In the genomic region with DNA sequence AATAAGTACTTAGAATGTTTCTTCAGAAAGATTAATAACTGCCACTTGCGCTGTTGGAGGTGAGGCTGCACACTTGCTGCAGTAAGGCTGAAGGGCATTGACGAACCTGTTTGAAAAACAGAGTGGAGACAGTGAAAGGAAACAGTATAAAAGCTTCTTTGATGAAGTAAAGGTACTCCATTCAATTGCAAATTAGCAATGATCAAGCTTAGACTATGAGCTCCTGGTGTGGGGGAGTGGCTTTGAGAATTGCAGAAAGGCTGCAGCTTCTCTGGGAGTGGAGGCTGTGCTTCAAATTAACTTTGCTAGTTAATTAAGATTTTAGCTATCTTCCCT, we compare ENCODE assay signal across 27 mouse cellular contexts.
DNase-seq lines count a peak whose midpoint lies in the region; ATAC-seq and TF ChIP-seq lines count a peak whose summit lies in the region.
"Had no signal": no experiment of that assay in that cellular context is flagged by ENCODE, and none has a peak within 500 bp of the region (broad histone marks: within the 10 kb centered on the region; RNA-seq: fewer than 3 reads in every experiment).

No protein-coding gene starts in this region.

- H3K9me3 ChIP-seq in hindbrain, embryonic 12.5 days (replicated peaks), result no peaks in the 10 kb centered on the region
- no peaks in the 10 kb centered on the region for H3K9me3 ChIP-seq in hindbrain, embryonic 13.5 days
- H3K9me3 ChIP-seq: heart, embryonic 12.5 days; intestine, embryonic 15.5 days; midbrain, embryonic 12.5 days had no signal

- no peak for TF ChIP-seq POLR2A in brain, embryonic 14.5 days (IDR thresholded peaks at IDR 0.05; ENCODE audit: borderline replicate concordance, extremely low read depth, insufficient read depth, insufficient read length, poor library complexity, severe bottlenecking)

- 0 out of 2 replicates have a peak, but pooled peaks have one; percentile 22 for ATAC-seq in hindbrain, embryonic 12.5 days (ENCODE audit: low FRiP score)
- ATAC-seq in hindbrain, embryonic 13.5 days (ENCODE audit: low FRiP score), result no peak
- ATAC-seq: hindbrain, embryonic 16.5 days; intestine, embryonic 15.5 days; liver, embryonic 12.5 days; liver, postnatal 0 days had no signal

- no peaks in the 10 kb centered on the region for H3K4me1 ChIP-seq in hindbrain, embryonic 12.5 days
- peaks cover 8% of the 10 kb centered on the region; the same call in 1 of the 2 replicates for H3K4me1 ChIP-seq in hindbrain, embryonic 13.5 days (replicated peaks)
- H3K4me1 ChIP-seq: heart, embryonic 12.5 days; intestine, embryonic 15.5 days; liver, embryonic 12.5 days had no signal

- WGBS in hindbrain, embryonic 12.5 days, result 15% methylated on average over 2 of the region's 2 CpGs
- 11% methylated on average over 2 of the region's 2 CpGs for WGBS in hindbrain, embryonic 13.5 days

- H3K27me3 ChIP-seq in hindbrain, embryonic 12.5 days, result no peaks in the 10 kb centered on the region
- H3K27me3 ChIP-seq in hindbrain, embryonic 13.5 days, result no peaks in the 10 kb centered on the region
- H3K27me3 ChIP-seq: CH12.LX; heart, embryonic 12.5 days; intestine, embryonic 15.5 days; liver, embryonic 12.5 days; midbrain, embryonic 12.5 days had no signal

- peak; percentile 1 for DNase-seq in embryo, embryonic 10.5 days (ENCODE audit: low spot score)
- no peak for DNase-seq in embryo, embryonic 11 days
- peak; percentile 98 for DNase-seq in ES-CJ7 (ENCODE audit: low read depth, low spot score)
- peak; percentile 41 for DNase-seq in brain, embryonic 14.5 days (ENCODE audit: low read depth)
- DNase-seq in thymus, postnatal 0 days (ENCODE audit: low spot score), result no peak
- DNase-seq in gastrocnemius, postnatal 4 days (ENCODE audit: low spot score in 2 of 2), result no peak
- DNase-seq: adrenal gland, postnatal 14 days; cerebellum, adult 18-20 months; cerebellum, postnatal 10 days; gastrocnemius, adult 2 months; gastrocnemius, postnatal 36 days; heart, adult 2 months; heart, postnatal 4 days; kidney, adult 8-10 months; kidney, postnatal 10 days; layer of hippocampus, postnatal 36 days; left cerebral cortex, postnatal 4 days; liver, postnatal 0 days; lung, postnatal 36 days had no signal

- TF ChIP-seq CTCF in brain, embryonic 14.5 days (IDR thresholded peaks at IDR 0.05; ENCODE audit: borderline replicate concordance, extremely low read depth, insufficient read depth, insufficient read length), result no peak

- H3K27ac ChIP-seq in hindbrain, embryonic 12.5 days, result no peak overlapping the region
- no peak overlapping the region for H3K27ac ChIP-seq in hindbrain, embryonic 13.5 days
- H3K27ac ChIP-seq: gastrocnemius, adult 2 months; heart, adult 2 months; intestine, embryonic 15.5 days; liver, embryonic 12.5 days; midbrain, embryonic 12.5 days had no signal

- H3K4me3 ChIP-seq in hindbrain, embryonic 12.5 days, result no peak overlapping the region
- H3K4me3 ChIP-seq in hindbrain, embryonic 13.5 days, result no peak overlapping the region
- H3K4me3 ChIP-seq: gastrocnemius, adult 2 months; heart, adult 2 months; heart, embryonic 12.5 days; intestine, embryonic 15.5 days; liver, embryonic 12.5 days; midbrain, embryonic 12.5 days had no signal

- H3K4me2 ChIP-seq in hindbrain, embryonic 12.5 days (replicated peaks), result no peak overlapping the region
- no peak overlapping the region for H3K4me2 ChIP-seq in hindbrain, embryonic 13.5 days
- H3K4me2 ChIP-seq: heart, embryonic 12.5 days; intestine, embryonic 15.5 days; liver, embryonic 12.5 days; midbrain, embryonic 12.5 days had no signal

- no peak overlapping the region for H3K9ac ChIP-seq in hindbrain, embryonic 12.5 days
- H3K9ac ChIP-seq in hindbrain, embryonic 13.5 days, result no peak overlapping the region
- H3K9ac ChIP-seq: heart, embryonic 12.5 days; intestine, embryonic 15.5 days; liver, embryonic 12.5 days; liver, postnatal 0 days; midbrain, embryonic 12.5 days had no signal

- H3K36me3 ChIP-seq in hindbrain, embryonic 12.5 days, result no peaks in the 10 kb centered on the region
- no peaks in the 10 kb centered on the region for H3K36me3 ChIP-seq in hindbrain, embryonic 13.5 days
- H3K36me3 ChIP-seq: heart, embryonic 12.5 days; intestine, embryonic 15.5 days; liver, embryonic 12.5 days; midbrain, embryonic 12.5 days had no signal

Comparison
In these comparisons a context has a peak if more than half of its experiments do, and no peak if none do; other contexts are left out.
1. DNase-seq: peak in embryo, embryonic 10.5 days (single experiment), ES-CJ7 (single experiment) and brain, embryonic 14.5 days (single experiment); none in embryo, embryonic 11 days (single experiment), thymus, postnatal 0 days (single experiment) and gastrocnemius, postnatal 4 days (0 of 2).